ENCODE assay signal across 7 mouse cellular contexts in genomic region chr7:28386462-28386861, GRCm38 (mm10). TPM values are rescaled to one million over a fixed set of nuclear protein-coding genes. Genes with fewer than 3 reads are reported as not detected.
DNase-seq lines count a peak whose midpoint lies in the region; ATAC-seq and TF ChIP-seq lines count a peak whose summit lies in the region.

No protein-coding gene starts in this region.

- H3K27ac ChIP-seq in cortical plate, adult 2 months (ENCODE audit: insufficient read depth, low read length) = no peak overlapping the region
- H3K27ac ChIP-seq in intestine, embryonic 14.5 days (ENCODE audit: low read depth) = peak overlapping the region; percentile 22; the same call in 1 of the 2 replicates
- peak overlapping the region; percentile 75 for H3K27ac ChIP-seq in limb, embryonic 10.5 days
- no peak overlapping the region for H3K27ac ChIP-seq in midbrain, embryonic 11.5 days (ENCODE audit: low read depth, low read length)
- H3K27ac ChIP-seq in small intestine, adult 2 months (ENCODE audit: insufficient read depth, low read depth, low read length) = peak overlapping the region; percentile 68

- no peak overlapping the region for H3K4me3 ChIP-seq in cortical plate, adult 2 months (ENCODE audit: insufficient read depth, low read length)
- H3K4me3 ChIP-seq in intestine, embryonic 14.5 days (ENCODE audit: low read depth, low read length) = no peak overlapping the region
- H3K4me3 ChIP-seq in limb, embryonic 10.5 days = peak overlapping the region; percentile 10; the same call in 1 of the 2 replicates
- H3K4me3 ChIP-seq in midbrain, embryonic 11.5 days (ENCODE audit: low read depth, low read length) = no peak overlapping the region
- H3K4me3 ChIP-seq in small intestine, adult 2 months (ENCODE audit: low read depth, low read length) = no peak overlapping the region

- no peaks in the 10 kb centered on the region for H3K9me3 ChIP-seq in intestine, embryonic 14.5 days (ENCODE audit: control insufficient read depth, low read length)
- no peaks in the 10 kb centered on the region for H3K9me3 ChIP-seq in limb, embryonic 10.5 days (replicated peaks)
- H3K9me3 ChIP-seq in midbrain, embryonic 11.5 days (ENCODE audit: control insufficient read depth, low read length) = no peaks in the 10 kb centered on the region

- H3K9ac ChIP-seq in intestine, embryonic 14.5 days (ENCODE audit: low read length) = no peak overlapping the region
- no peak overlapping the region for H3K9ac ChIP-seq in midbrain, embryonic 11.5 days (ENCODE audit: low read length)

- H3K36me3 ChIP-seq in intestine, embryonic 14.5 days (ENCODE audit: control insufficient read depth, insufficient read depth, low read length) = peaks cover 51% of the 10 kb centered on the region
- peaks cover 58% of the 10 kb centered on the region for H3K36me3 ChIP-seq in limb, embryonic 10.5 days
- H3K36me3 ChIP-seq in midbrain, embryonic 11.5 days (ENCODE audit: control insufficient read depth, insufficient read depth, low read length) = peaks cover 3% of the 10 kb centered on the region; the same call in 1 of the 2 replicates
- peaks cover 7% of the 10 kb centered on the region; the same call in 1 of the 2 replicates for H3K36me3 ChIP-seq in small intestine, adult 2 months (ENCODE audit: control insufficient read depth, insufficient read depth, low read length)

- no peak overlapping the region for H3K4me2 ChIP-seq in intestine, embryonic 14.5 days (ENCODE audit: low read length)
- no peak overlapping the region for H3K4me2 ChIP-seq in midbrain, embryonic 11.5 days

- peak; percentile 78 for DNase-seq in adipocyte (ENCODE audit: low spot score)
- peak; percentile 76 to 81 for DNase-seq in gastrocnemius, adult 8-10 months (ENCODE audit: low spot score in 2 of 2)
- DNase-seq in intestine, embryonic 14.5 days (ENCODE audit: low spot score) = peak; percentile 98
- DNase-seq in limb, embryonic 10.5 days (ENCODE audit: low spot score) = peak; percentile 92
- peak; percentile 95 for DNase-seq in midbrain, embryonic 11.5 days (ENCODE audit: low spot score, missing footprints)

- 5% methylated on average over 4 of the region's 4 CpGs for WGBS in intestine, embryonic 14.5 days
- 20% methylated on average over 4 of the region's 4 CpGs for WGBS in limb, embryonic 10.5 days
- WGBS in midbrain, embryonic 11.5 days = 29% methylated on average over 4 of the region's 4 CpGs
- under 1% methylated on average over 4 of the region's 4 CpGs for WGBS in small intestine, adult 2 months

- H3K4me1 ChIP-seq in cortical plate, adult 2 months (ENCODE audit: control insufficient read depth, insufficient read depth, low read length) = peaks cover 5% of the 10 kb centered on the region
- H3K4me1 ChIP-seq in intestine, embryonic 14.5 days (replicated peaks; ENCODE audit: control insufficient read depth, insufficient read depth, low read length) = peaks cover 22% of the 10 kb centered on the region
- H3K4me1 ChIP-seq in limb, embryonic 10.5 days = peaks cover 36% of the 10 kb centered on the region
- peaks cover 10% of the 10 kb centered on the region for H3K4me1 ChIP-seq in midbrain, embryonic 11.5 days (ENCODE audit: control insufficient read depth, insufficient read depth, low read length)
- peaks cover 27% of the 10 kb centered on the region for H3K4me1 ChIP-seq in small intestine, adult 2 months (ENCODE audit: control insufficient read depth, insufficient read depth, insufficient read length, low read length)

- peak; percentile 34; the same call in 1 of the 2 replicates for ATAC-seq in intestine, embryonic 14.5 days (replicated peaks; ENCODE audit: low FRiP score, low TSS enrichment, low read depth)
- peak; percentile 59 for ATAC-seq in midbrain, embryonic 11.5 days (ENCODE audit: low FRiP score)

- no peaks in the 10 kb centered on the region for H3K27me3 ChIP-seq in intestine, embryonic 14.5 days (replicated peaks; ENCODE audit: control insufficient read depth, insufficient read depth, low read length)
- H3K27me3 ChIP-seq in limb, embryonic 10.5 days (ENCODE audit: low read depth, poor library complexity, severe bottlenecking) = no peaks in the 10 kb centered on the region
- no peaks in the 10 kb centered on the region for H3K27me3 ChIP-seq in midbrain, embryonic 11.5 days (ENCODE audit: control insufficient read depth, insufficient read depth, low read length)
- H3K27me3 ChIP-seq in small intestine, adult 2 months (ENCODE audit: control insufficient read depth, insufficient read depth, low read length) = no peaks in the 10 kb centered on the region

- TF ChIP-seq CTCF in cortical plate, adult 2 months (IDR thresholded peaks at IDR 0.05; ENCODE audit: extremely low read depth, insufficient read depth, low read length) = peak; percentile 88
- peak; percentile 96 for TF ChIP-seq CTCF in small intestine, adult 2 months (IDR thresholded peaks at IDR 0.05; ENCODE audit: extremely low read depth, insufficient read length, insufficient replicate concordance, low read depth, low read length)

- TF ChIP-seq POLR2A in cortical plate, adult 2 months (IDR thresholded peaks at IDR 0.05; ENCODE audit: extremely low read depth, insufficient read depth, low read length) = no peak
- no peak for TF ChIP-seq POLR2A in small intestine, adult 2 months (IDR thresholded peaks at IDR 0.05; ENCODE audit: low read depth, low read length)

RNA-seq across cellular contexts. Expression of gene Med29, which starts 6.0 kb away (rescaled TPM):
- 38.6 and 42.6 TPM in 2 replicates for polyA plus RNA-seq in cortical plate, adult 2 months (2012; rRNA removed)
- total RNA-seq in gastrocnemius, adult 8-10 months (2022) = 10 to 100 TPM; 19.3 to 24.6 (median 20.5) TPM
- 53.3 and 60.2 TPM in 2 replicates for polyA plus RNA-seq in intestine, embryonic 14.5 days (2014; fragmentation: Nextera tagmentation; extraction: Ambion mirVana)
- 65.1 and 67.0 TPM in 2 replicates for polyA plus RNA-seq in limb, embryonic 10.5 days (2016; fragmentation: Nextera tagmentation; extraction: Ambion mirVana)
- 44.4 and 50.5 TPM in 2 replicates for polyA plus RNA-seq in midbrain, embryonic 11.5 days (2014; fragmentation: Nextera tagmentation; extraction: Ambion mirVana)
- 36.5 and 58.0 TPM in 2 replicates for polyA plus RNA-seq in small intestine, adult 2 months (2012; rRNA removed)

RNA-seq across cellular contexts. Expression of gene Paf1, which starts 6.3 kb away (rescaled TPM):
- polyA plus RNA-seq in cortical plate, adult 2 months (2012; rRNA removed) = 101 and 108 TPM in 2 replicates
- total RNA-seq in gastrocnemius, adult 8-10 months (2022) = 10 to 100 TPM; 19.8 to 32.6 (median 24.8) TPM
- polyA plus RNA-seq in intestine, embryonic 14.5 days (2014; fragmentation: Nextera tagmentation; extraction: Ambion mirVana) = 64.4 and 71.6 TPM in 2 replicates
- polyA plus RNA-seq in limb, embryonic 10.5 days (2016; fragmentation: Nextera tagmentation; extraction: Ambion mirVana) = 81.3 and 91.5 TPM in 2 replicates
- 72.8 and 83.8 TPM in 2 replicates for polyA plus RNA-seq in midbrain, embryonic 11.5 days (2014; fragmentation: Nextera tagmentation; extraction: Ambion mirVana)
- polyA plus RNA-seq in small intestine, adult 2 months (2012; rRNA removed) = 27.6 and 67.1 TPM in 2 replicates

RNA-seq across cellular contexts. Expression of gene Zfp36, which starts 6.4 kb away (rescaled TPM):
- polyA plus RNA-seq in cortical plate, adult 2 months (2012; rRNA removed) = 3.6 and 3.8 TPM in 2 replicates
- 10 to 100 TPM in 2 of 4 experiments, 1 to 10 TPM in 2; 6.5 to 25.6 (median 9.0) TPM for total RNA-seq in gastrocnemius, adult 8-10 months (2022)
- polyA plus RNA-seq in intestine, embryonic 14.5 days (2014; fragmentation: Nextera tagmentation; extraction: Ambion mirVana) = 19.0 and 21.9 TPM in 2 replicates
- 7.5 and 7.9 TPM in 2 replicates for polyA plus RNA-seq in limb, embryonic 10.5 days (2016; fragmentation: Nextera tagmentation; extraction: Ambion mirVana)
- polyA plus RNA-seq in midbrain, embryonic 11.5 days (2014; fragmentation: Nextera tagmentation; extraction: Ambion mirVana) = 3.3 and 3.5 TPM in 2 replicates
- polyA plus RNA-seq in small intestine, adult 2 months (2012; rRNA removed) = 85.4 and 196 TPM in 2 replicates

RNA-seq across cellular contexts. Expression of gene Plekhg2, which starts 14.1 kb away (rescaled TPM):
- polyA plus RNA-seq in cortical plate, adult 2 months (2012; rRNA removed) = 3.5 and 4.2 TPM in 2 replicates
- total RNA-seq in gastrocnemius, adult 8-10 months (2022) = 1 to 10 TPM; 2.0 to 3.3 (median 2.6) TPM
- polyA plus RNA-seq in intestine, embryonic 14.5 days (2014; fragmentation: Nextera tagmentation; extraction: Ambion mirVana) = 54.3 and 68.4 TPM in 2 replicates
- polyA plus RNA-seq in limb, embryonic 10.5 days (2016; fragmentation: Nextera tagmentation; extraction: Ambion mirVana) = 90.5 and 118 TPM in 2 replicates
- polyA plus RNA-seq in midbrain, embryonic 11.5 days (2014; fragmentation: Nextera tagmentation; extraction: Ambion mirVana) = 36.1 and 39.4 TPM in 2 replicates
- 22.9 and 58.2 TPM in 2 replicates for polyA plus RNA-seq in small intestine, adult 2 months (2012; rRNA removed)

RNA-seq across cellular contexts. Expression of gene Rps16, which starts 36.0 kb away (rescaled TPM):
- 648 and 653 TPM in 2 replicates for polyA plus RNA-seq in cortical plate, adult 2 months (2012; rRNA removed)
- total RNA-seq in gastrocnemius, adult 8-10 months (2022) = 100 to 1,000 TPM; 442 to 558 (median 490) TPM
- 1,380 and 1,495 TPM in 2 replicates for polyA plus RNA-seq in intestine, embryonic 14.5 days (2014; fragmentation: Nextera tagmentation; extraction: Ambion mirVana)
- 972 and 1,174 TPM in 2 replicates for polyA plus RNA-seq in limb, embryonic 10.5 days (2016; fragmentation: Nextera tagmentation; extraction: Ambion mirVana)
- polyA plus RNA-seq in midbrain, embryonic 11.5 days (2014; fragmentation: Nextera tagmentation; extraction: Ambion mirVana) = 740 and 824 TPM in 2 replicates
- 877 and 996 TPM in 2 replicates for polyA plus RNA-seq in small intestine, adult 2 months (2012; rRNA removed)

Comparison
In these comparisons a context has a peak if more than half of its experiments do, and no peak if none do; other contexts are left out.
1. H3K27ac ChIP-seq: peak in intestine, embryonic 14.5 days (single experiment), limb, embryonic 10.5 days (single experiment) and small intestine, adult 2 months (single experiment); none in cortical plate, adult 2 months (single experiment) and midbrain, embryonic 11.5 days (single experiment).
2. Peak in every context shown above with its lines, with median percentiles within 50 percentile points of each other: DNase-seq.